Mouse (Mus musculus) liver, embryonic 16.5 days (tissue): ENCODE results near the gene Psme2. TPM values are rescaled to one million over a fixed set of nuclear protein-coding genes. Genes with fewer than 3 reads are reported as not detected.
A peak's percentile ranks its signal among the peaks of the same experiment; 100 is the strongest.

Experiments used
- ATAC-seq: fragments of 200-750 bp; cut with Nextera tagmentation; 2 replicates; pipeline ENCODE4 v1.8.0; 2017; ENCODE audit warnings: low read depth, mild to moderate bottlenecking, moderate number of reproducible peaks, moderate library complexity
- H3K27ac ChIP-seq: fragments of 300-500 bp; sonication (generic); 2 replicates; pipeline ENCODE4 v1.5.1; 2014; ENCODE audit warnings: mild to moderate bottlenecking, low read length
- H3K27me3 ChIP-seq: fragments of 300-500 bp; sonication (generic); 2 replicates; pipeline ENCODE4 v1.6.1; 2014; ENCODE audit warnings: low read depth, low read length, mixed read lengths; ENCODE audit not compliant: control insufficient read depth, insufficient read depth
- H3K36me3 ChIP-seq: fragments of 300-500 bp; sonication (generic); 2 replicates; pipeline ENCODE4 v1.6.1; 2014; ENCODE audit warnings: mild to moderate bottlenecking; ENCODE audit not compliant: control insufficient read depth, insufficient read depth
- H3K4me1 ChIP-seq: fragments of 300-500 bp; sonication (generic); 2 replicates; pipeline ENCODE4 v1.6.1; 2014; ENCODE audit warnings: low read depth, low read length, mixed read lengths; ENCODE audit not compliant: control insufficient read depth
- H3K4me2 ChIP-seq: fragments of 300-500 bp; sonication (generic); 2 replicates; pipeline ENCODE4 v1.6.1; 2014; ENCODE audit warnings: low read depth, low read length, mixed read lengths
- H3K4me3 ChIP-seq: fragments of 300-500 bp; sonication (generic); 2 replicates; pipeline ENCODE4 v1.5.1; 2014; ENCODE audit warnings: low read depth, mild to moderate bottlenecking, low read length
- H3K9ac ChIP-seq: fragments of 300-500 bp; sonication (generic); 2 replicates; pipeline ENCODE4 v1.6.1; 2014; ENCODE audit warnings: low read depth, low read length
- H3K9me3 ChIP-seq: fragments of 300-500 bp; sonication (generic); replicated peaks from 2 replicates; pipeline ENCODE4 v1.6.1; 2016; ENCODE audit warnings: low read length; ENCODE audit not compliant: control insufficient read depth
- WGBS: fragments of 180-500 bp; shearing (Covaris S2); extraction: QIAGEN DNeasy Blood & Tissue Kit; methylation state at CpG from one replicate; pipeline ENCODE4 v1.1.7; 2014; ENCODE audit not compliant: insufficient replicate concordance; 5-methylcytosine and 5-hydroxymethylcytosine counted together
- polyA plus RNA-seq: library from polyadenylated mRNA; unstranded; fragments of >200 nt; fragmentation: Nextera tagmentation; extraction: Ambion mirVana; gene quantifications from 2 replicates; pipeline ENCODE4 v1.2.1, GENCODE M21; 2015

The Psme2 gene
- polyA plus RNA-seq, 1 experiment from 2014 or later: 181 TPM

- Histone ChIP-seq H3K36me3 (peaks cover 2% of the 10 kb centered on the region; the same call in 1 of the 2 replicates), H3K4me1 (peaks cover 49% of the 10 kb centered on the region), H3K4me2 (peak overlapping the region; percentile 94), H3K9ac (peak overlapping the region; percentile 82), H3K27me3 (no peaks in the 10 kb centered on the region), H3K9me3 (no peaks in the 10 kb centered on the region), H3K27ac (peak overlapping the region; percentile 98), H3K4me3 (peak overlapping the region; percentile 82)
- peak; percentile 65 for ATAC-seq
- WGBS: 6% methylated on average over 6 of the region's 6 CpGs
These were observed 5.3 kb downstream of the Psme2 start for GRCm38 (mm10) chr14:55585566-55585960.

GRCm38 (mm10) chr14:55584702-55585565 lies 6.0 kb downstream of the Psme2 start, which contains the start of gene Emc9:
Gene Emc9 (minus strand): TSS chr14:55585302.
- Histone ChIP-seq H3K27ac (peak within 1 kb of the TSS; percentile 98), H3K4me2 (peak within 1 kb of the TSS; percentile 94), H3K36me3 (peaks cover 3% of the 10 kb centered on the region; the same call in 1 of the 2 replicates), H3K9me3 (no peaks in the 10 kb centered on the region), H3K4me1 (peaks cover 43% of the 10 kb centered on the region), H3K9ac (peak within 1 kb of the TSS; percentile 82), H3K27me3 (no peaks in the 10 kb centered on the region), H3K4me3 (peak within 1 kb of the TSS; percentile 82)
- WGBS: 2% methylated on average over 43 of the region's 43 CpGs
- ATAC-seq: peak; percentile 96

GRCm38 (mm10) chr14:55584303-55584701 lies 6.6 kb downstream of the Psme2 start:
- Histone ChIP-seq H3K9ac (peak overlapping the region; percentile 82), H3K4me3 (peak overlapping the region; percentile 82), H3K4me2 (peak overlapping the region; percentile 94), H3K27me3 (no peaks in the 10 kb centered on the region), H3K27ac (peak overlapping the region; percentile 98), H3K9me3 (no peaks in the 10 kb centered on the region), H3K4me1 (peaks cover 42% of the 10 kb centered on the region), H3K36me3 (peaks cover 3% of the 10 kb centered on the region; the same call in 1 of the 2 replicates)
- ATAC-seq: no peak
- 20% methylated on average over 5 of the region's 5 CpGs for WGBS

- Histone ChIP-seq H3K4me2 (no peak overlapping the region), H3K9me3 (no peaks in the 10 kb centered on the region), H3K4me1 (peaks cover 57% of the 10 kb centered on the region), H3K27ac (no peak overlapping the region), H3K36me3 (0 out of 2 replicates have a peak, but pooled peaks cover 3% of the 10 kb centered on the region), H3K27me3 (no peaks in the 10 kb centered on the region), H3K4me3 (no peak overlapping the region), H3K9ac (no peak overlapping the region)
- no peak for ATAC-seq
- 76% methylated on average over 9 of the region's 9 CpGs for WGBS
These were observed 8.8 kb downstream of the Psme2 start for GRCm38 (mm10) chr14:55581981-55582681.

GRCm38 (mm10) chr14:55580731-55581130 lies 10.2 kb downstream of the Psme2 start:
- no peaks in the 10 kb centered on the region for H3K27me3 ChIP-seq
- no peaks in the 10 kb centered on the region for H3K9me3 ChIP-seq
- no peak overlapping the region for H3K27ac ChIP-seq
- no peak overlapping the region for H3K9ac ChIP-seq
- H3K4me1 ChIP-seq: peaks cover 46% of the 10 kb centered on the region
- H3K4me2 ChIP-seq: no peak overlapping the region
- no peak for ATAC-seq
- 0 out of 2 replicates have a peak, but pooled peaks cover 3% of the 10 kb centered on the region for H3K36me3 ChIP-seq
- H3K4me3 ChIP-seq: no peak overlapping the region
- 88% methylated on average over 16 of the region's 16 CpGs for WGBS

GRCm38 (mm10) chr14:55579511-55580496 lies 11.1 kb downstream of the Psme2 start:
- WGBS: 83% methylated on average over 23 of the region's 23 CpGs
- Histone ChIP-seq H3K4me3 (no peak overlapping the region), H3K27me3 (no peaks in the 10 kb centered on the region), H3K9ac (no peak overlapping the region; the same call in 1 of the 2 replicates), H3K36me3 (0 out of 2 replicates have a peak, but pooled peaks cover 3% of the 10 kb centered on the region), H3K9me3 (no peaks in the 10 kb centered on the region), H3K4me1 (peaks cover 41% of the 10 kb centered on the region), H3K4me2 (peak overlapping the region; percentile 80; the same call in 1 of the 2 replicates), H3K27ac (peak overlapping the region; percentile 26; the same call in 1 of the 2 replicates)
- ATAC-seq: no peak

GRCm38 (mm10) chr14:55578668-55579269 lies 12.1 kb downstream of the Psme2 start:
- 10% methylated on average over 6 of the region's 6 CpGs for WGBS
- peak; percentile 54 for ATAC-seq
- Histone ChIP-seq H3K4me1 (peaks cover 30% of the 10 kb centered on the region), H3K4me2 (peak overlapping the region; percentile 80), H3K9me3 (no peaks in the 10 kb centered on the region), H3K27ac (peak overlapping the region; percentile 83), H3K9ac (peak overlapping the region; percentile 80), H3K4me3 (peak overlapping the region; percentile 70), H3K27me3 (no peaks in the 10 kb centered on the region), H3K36me3 (0 out of 2 replicates have a peak, but pooled peaks cover 3% of the 10 kb centered on the region)
